Mouse (Mus musculus) common myeloid progenitor, adult 5-6 weeks (primary cell): Measurements from ENCODE around the gene Retreg3. TPM values are rescaled to one million over a fixed set of nuclear protein-coding genes. Genes with fewer than 3 reads are reported as not detected.

Experiments
- ATAC-seq: replicated peaks from 2 replicates; pipeline ENCODE4 v1.8.0; 2016; ENCODE audit warnings: low read depth, mild to moderate bottlenecking, moderate TSS enrichment, inconsistent platforms; ENCODE audit not compliant: poor library complexity, severe bottlenecking
- total RNA-seq: library from RNA; stranded (forward); fragments of 200-1000, 187-1606 nt; gene quantifications from 2 replicates; pipeline ENCODE4 v1.2.3, GENCODE M21; 2017

The Retreg3 gene
- total RNA-seq, 1 experiment from 2014 or later, result 32.1 TPM

- no peak for ATAC-seq
These were observed 974 bp upstream of the Retreg3 start for GRCm38 (mm10) chr11:101120545-101121188.

- ATAC-seq, result peak; percentile 30
These were observed 447 bp downstream of the Retreg3 start for GRCm38 (mm10) chr11:101119131-101119760.

- ATAC-seq, result no peak
These were observed 1.6 kb downstream of the Retreg3 start for GRCm38 (mm10) chr11:101118105-101118504.

- ATAC-seq, result peak; percentile 29
These were observed 4.1 kb downstream of the Retreg3 start for GRCm38 (mm10) chr11:101115564-101115963.

DNA sequence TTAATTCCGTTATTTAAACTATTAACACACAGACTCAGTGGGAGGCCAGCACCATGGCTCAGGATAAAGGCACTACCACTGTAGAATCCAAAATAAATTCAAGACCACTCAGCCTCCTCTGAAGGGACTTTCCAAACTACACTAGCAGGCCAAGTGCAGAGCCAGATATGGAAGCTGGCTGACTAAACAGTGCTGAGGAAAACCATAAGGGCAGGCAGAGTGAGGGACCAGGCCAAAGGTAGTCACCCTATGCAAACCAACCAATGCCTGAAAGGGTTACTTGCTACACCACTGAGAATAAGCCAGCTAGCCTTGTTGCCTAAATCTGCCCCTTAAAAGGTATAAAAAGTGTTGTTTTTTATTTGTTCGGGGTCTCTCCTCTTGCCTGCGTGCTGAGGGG is 7.5 kb downstream of the Retreg3 start:
- ATAC-seq, result no peak

DNA sequence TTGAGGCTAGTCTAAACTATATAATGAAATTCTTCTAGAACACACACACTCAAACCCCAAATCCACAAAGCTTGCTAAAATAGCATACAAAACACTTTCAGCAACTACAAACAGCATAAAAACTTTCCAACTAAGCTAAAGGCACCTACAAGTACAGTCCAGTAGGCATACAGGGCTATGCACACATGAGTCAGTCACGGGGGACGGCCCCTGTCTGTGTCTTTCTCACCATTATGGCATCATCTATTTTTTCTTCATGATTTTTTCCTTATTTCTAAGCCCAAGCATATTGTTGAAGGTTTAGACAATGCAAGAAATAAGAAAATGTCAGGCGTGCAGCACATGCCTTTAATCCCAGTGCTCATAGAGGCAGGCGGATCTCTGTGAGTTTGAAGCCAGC is 8.5 kb downstream of the Retreg3 start:
- no peak for ATAC-seq

DNA sequence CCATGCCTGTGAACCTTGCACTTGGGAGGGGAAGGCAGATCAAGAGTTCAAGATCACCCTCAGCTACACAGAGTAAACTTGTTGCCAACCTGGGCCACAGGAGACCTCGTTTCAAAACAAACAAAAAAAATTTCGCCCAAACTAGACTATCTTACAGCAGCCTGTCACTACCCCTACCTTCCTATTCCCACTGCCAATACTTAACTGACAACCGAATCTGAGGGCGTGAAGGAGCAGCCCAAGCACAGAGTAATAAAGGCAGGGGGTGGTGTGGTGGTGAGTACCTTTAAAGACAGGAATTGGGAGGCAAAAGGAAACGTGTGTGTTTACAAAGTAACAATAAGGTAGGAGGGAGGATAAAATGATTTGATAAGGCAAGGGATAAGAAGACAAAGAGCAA is 9.0 kb downstream of the Retreg3 start:
- no peak for ATAC-seq

DNA sequence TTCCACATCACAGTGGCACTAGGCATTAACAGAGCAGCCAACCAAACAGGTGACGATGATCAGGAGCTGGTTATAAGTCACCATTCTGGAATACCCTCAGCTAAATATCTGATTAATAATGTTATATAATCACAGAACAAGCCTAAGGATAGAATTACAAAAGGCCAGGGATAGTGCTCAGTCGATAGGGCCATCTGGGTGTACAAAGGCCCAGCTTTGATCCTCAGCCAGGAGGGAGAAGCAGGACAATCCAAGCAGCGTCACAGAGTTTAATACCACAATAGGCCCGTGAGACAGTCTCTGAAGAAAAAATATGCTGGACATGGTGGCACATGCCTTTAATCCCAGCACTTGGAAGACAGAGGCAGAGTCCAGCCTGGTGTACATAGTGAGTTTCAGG is 10.3 kb downstream of the Retreg3 start:
- no peak for ATAC-seq

GRCm38 (mm10) chr11:101103011-101103410 is 16.7 kb downstream of the Retreg3 start:
- no peak for ATAC-seq

DNA sequence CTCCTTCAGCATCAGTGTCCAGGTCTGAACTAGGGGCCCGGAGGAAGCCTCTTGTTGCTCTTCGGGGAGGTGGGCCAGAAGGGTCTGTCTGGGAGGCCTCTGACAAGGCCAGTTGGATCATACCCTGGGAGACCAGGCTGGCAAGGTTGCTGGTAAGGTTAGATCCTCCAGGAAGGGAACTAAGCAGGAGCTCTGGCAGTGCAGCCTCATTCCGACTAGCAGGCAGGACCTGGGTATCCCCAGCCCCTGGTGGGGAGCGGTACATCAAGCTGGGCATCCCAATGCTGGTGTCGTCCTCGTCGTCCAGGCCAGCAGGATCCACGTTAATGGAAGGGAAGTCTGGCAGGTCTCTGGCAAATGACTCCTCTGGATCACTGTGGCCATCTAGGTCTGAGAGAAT is 21.5 kb downstream of the Retreg3 start:
- ATAC-seq, result no peak

DNA sequence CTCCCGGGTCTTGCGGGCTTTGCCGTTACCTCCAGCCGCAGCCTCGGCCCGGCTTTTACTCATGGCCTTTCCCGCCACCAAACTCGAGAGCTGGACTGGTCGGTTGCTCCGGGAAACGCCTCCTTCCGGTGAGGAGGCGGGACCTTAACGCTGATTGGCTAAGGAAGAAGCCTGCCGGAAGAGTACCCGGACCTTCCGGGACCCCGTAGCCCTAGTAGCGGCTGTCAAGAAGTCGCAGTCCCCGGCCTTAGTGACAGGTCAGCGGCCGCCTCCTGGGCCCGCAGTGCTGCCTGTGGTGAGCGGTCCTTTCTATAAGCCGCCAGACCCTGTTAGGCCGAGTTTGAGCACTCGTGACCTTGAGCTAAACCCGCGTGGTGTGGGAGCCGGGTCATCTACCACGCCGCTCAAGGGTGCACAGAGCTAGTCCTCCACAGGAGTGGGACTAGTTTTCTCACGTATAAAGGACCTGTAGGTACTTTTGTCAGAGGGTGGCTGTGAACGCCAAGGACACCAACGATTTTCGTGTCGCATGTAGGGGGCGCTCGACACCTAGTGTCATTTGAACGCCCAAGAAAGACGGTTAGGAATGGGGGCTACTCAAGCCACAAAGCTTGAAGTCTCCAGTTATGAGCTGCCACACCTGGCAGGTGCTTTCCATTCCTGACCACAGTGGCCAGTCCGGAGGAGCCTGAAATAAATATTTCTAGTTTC is 24.2 kb downstream of the Retreg3 start, which contains the start of gene Psmc3ip:
Gene Psmc3ip (minus strand): TSS at position 123 of the 711 bp plus-strand sequence.
- peak; percentile 96 for ATAC-seq

DNA sequence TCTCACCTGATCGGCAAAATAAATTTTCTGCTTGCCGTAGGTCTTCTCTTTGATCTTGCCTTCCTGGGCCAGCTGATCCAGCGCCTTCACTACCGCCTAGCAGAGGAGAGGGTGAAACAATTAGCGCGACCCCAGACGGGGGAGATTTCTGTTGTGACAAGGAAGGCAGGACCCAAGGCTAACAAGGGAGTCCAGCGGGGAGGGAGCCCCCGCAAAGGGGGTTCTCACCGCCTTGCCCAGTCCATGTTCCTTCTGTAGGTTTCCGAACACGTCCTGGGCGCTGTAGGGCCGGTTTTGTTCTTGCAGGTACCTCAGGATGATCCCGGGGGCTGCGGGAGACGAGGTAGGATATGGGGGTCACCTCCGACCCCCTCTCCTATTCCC is 24.8 kb downstream of the Retreg3 start:
- peak; percentile 4; the same call in 1 of the 2 replicates for ATAC-seq

GRCm38 (mm10) chr11:101089931-101090330 is 29.8 kb downstream of the Retreg3 start:
- ATAC-seq, result no peak

- ATAC-seq, result no peak
These were observed 32.0 kb downstream of the Retreg3 start for GRCm38 (mm10) chr11:101087682-101088055.

GRCm38 (mm10) chr11:101086756-101087681 is 32.7 kb downstream of the Retreg3 start, which contains the start of gene Mlx:
Gene Mlx, plus strand, starts transcription at chr11:101087277.
- ATAC-seq, result peak; percentile 68

- no peak for ATAC-seq
These were observed 33.4 kb downstream of the Retreg3 start for GRCm38 (mm10) chr11:101086323-101086674.

DNA sequence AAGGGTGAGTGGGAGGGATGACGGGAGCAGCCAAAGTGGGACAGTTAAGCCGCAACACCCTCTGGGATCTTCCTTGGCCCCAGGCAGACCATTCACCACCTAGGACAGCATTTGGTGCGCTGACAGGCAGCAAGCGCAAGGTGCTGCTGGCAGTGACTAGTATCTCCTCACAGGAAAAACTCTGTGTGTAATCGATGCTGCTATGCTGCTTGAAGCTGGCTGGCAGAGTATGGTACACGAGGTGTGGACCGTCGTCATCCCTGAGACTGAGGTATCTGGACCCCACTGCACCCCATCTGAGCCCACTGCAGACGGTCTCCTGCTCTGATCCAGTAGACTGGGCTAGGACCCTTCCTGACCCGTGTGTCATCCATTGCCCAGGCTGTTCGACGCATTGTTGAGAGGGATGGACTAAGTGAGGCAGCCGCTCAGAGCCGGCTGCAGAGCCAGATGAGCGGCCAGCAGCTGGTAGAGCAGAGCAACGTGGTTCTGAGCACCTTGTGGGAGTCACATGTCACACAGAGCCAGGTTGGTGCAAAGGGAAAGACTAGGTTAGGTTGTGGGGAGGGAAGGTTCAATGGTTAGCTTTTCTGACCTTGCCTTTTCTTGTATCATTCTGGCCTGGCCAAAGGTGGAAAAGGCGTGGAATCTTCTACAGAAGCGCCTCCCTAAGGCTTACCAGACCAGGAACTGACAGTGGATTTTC is 33.9 kb downstream of the Retreg3 start:
- ATAC-seq, result no peak

DNA sequence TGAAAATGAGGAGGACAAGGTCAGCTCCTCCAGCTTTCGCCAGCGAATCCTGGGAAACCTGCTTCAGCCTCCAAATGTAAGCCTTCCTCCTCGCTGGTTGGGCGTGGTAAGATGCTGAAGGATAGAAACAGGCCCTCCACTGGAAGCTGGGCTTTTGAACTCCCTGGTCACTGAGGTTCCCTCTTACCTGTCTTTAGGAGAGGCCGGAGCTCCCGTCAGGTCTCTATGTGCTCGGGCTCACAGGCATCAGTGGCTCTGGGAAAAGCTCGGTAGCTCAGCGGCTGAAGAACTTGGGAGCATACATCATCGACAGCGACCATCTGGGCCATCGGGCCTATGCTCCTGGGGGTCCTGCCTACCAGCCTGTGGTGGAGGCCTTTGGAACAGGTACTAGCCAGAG is 34.9 kb downstream of the Retreg3 start:
- no peak for ATAC-seq

DNA sequence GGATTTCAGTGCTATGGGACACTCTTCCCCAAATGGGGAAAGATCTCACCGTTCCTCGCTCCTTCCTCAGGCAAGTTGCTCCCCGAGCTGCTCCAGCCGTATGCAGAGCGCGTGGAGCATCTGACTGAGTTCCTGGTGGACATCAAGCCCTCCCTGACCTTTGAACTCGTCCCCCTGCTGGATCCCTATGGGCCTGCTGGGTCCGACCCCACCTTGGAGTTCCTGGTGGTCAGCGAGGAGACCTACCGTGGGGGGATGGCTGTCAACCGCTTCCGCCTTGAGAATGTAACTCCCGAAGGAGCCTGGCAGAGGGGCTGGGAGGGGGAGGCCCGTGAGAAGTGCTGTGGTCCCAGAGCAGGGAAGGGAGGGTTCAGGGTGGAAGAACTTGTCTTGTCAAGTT is 35.4 kb downstream of the Retreg3 start:
- no peak for ATAC-seq
